In genomic region chr2:35889776-35890175, GRCm38 (mm10) we compare ENCODE assay signal across 24 mouse cellular contexts.
DNase-seq lines count a peak whose midpoint lies in the region; ATAC-seq and TF ChIP-seq lines count a peak whose summit lies in the region.
"Had no signal": no experiment of that assay in that cellular context is flagged by ENCODE, and none has a peak within 500 bp of the region (broad histone marks: within the 10 kb centered on the region; RNA-seq: fewer than 3 reads in every experiment).

No protein-coding gene starts in this region.

- DNase-seq in kidney, adult 2 months, result peak; percentile 27
- DNase-seq in kidney, postnatal 14 days, result no peak
- peak; percentile 28 for DNase-seq in midbrain, postnatal 0 days (ENCODE audit: low spot score)
- DNase-seq in layer of hippocampus, postnatal 14 days (ENCODE audit: low spot score in 2 of 2), result no peak
- no peak for DNase-seq in right cerebral cortex, adult 18-20 months
- DNase-seq: adrenal gland, adult 8-10 months; adrenal gland, postnatal 14 days; adrenal gland, postnatal 36 days; B cell, adult 2 months; cerebellum, adult 11-12 months; cerebellum, adult 2 months; cerebellum, adult 9-10 months; cerebellum, postnatal 10 days; cerebellum, postnatal 25 days; forebrain, postnatal 0 days had no signal

- H3K9ac ChIP-seq in midbrain, postnatal 0 days (replicated peaks; ENCODE audit: low read length, poor library complexity, severe bottlenecking), result no peak overlapping the region
- no peak overlapping the region for H3K9ac ChIP-seq in midbrain, embryonic 13.5 days (replicated peaks)
- H3K9ac ChIP-seq: embryonic facial prominence, embryonic 12.5 days; forebrain, embryonic 13.5 days; forebrain, embryonic 15.5 days; forebrain, postnatal 0 days had no signal

- H3K4me2 ChIP-seq in midbrain, postnatal 0 days (ENCODE audit: low read depth, low read length, poor library complexity, severe bottlenecking), result no peak overlapping the region
- no peak overlapping the region for H3K4me2 ChIP-seq in midbrain, embryonic 13.5 days (replicated peaks)
- H3K4me2 ChIP-seq: embryonic facial prominence, embryonic 12.5 days; forebrain, embryonic 13.5 days; forebrain, embryonic 15.5 days had no signal

- no peak for TF ChIP-seq CTCF in kidney, adult 2 months (conservative IDR thresholded peaks at IDR 0.05; ENCODE audit: insufficient read depth, insufficient read length, low read depth, low read length)
- no peak for TF ChIP-seq CTCF in midbrain, postnatal 0 days (IDR thresholded peaks at IDR 0.05)
- TF ChIP-seq CTCF in embryonic fibroblast, embryonic 13.5 days (IDR thresholded peaks at IDR 0.05; ENCODE audit: borderline replicate concordance, insufficient read depth, low read length), result no peak

- H3K36me3 ChIP-seq in kidney, adult 2 months (ENCODE audit: control insufficient read depth, insufficient read depth, low read length), result no peaks in the 10 kb centered on the region
- H3K36me3 ChIP-seq in midbrain, postnatal 0 days (ENCODE audit: insufficient read depth, low read length), result peaks cover 3% of the 10 kb centered on the region; the same call in 1 of the 2 replicates
- H3K36me3 ChIP-seq in midbrain, embryonic 13.5 days, result no peaks in the 10 kb centered on the region
- H3K36me3 ChIP-seq: embryonic facial prominence, embryonic 10.5 days; embryonic facial prominence, embryonic 12.5 days; forebrain, embryonic 15.5 days had no signal

- WGBS in kidney, adult 2 months, result 45% methylated on average over 2 of the region's 2 CpGs
- WGBS in midbrain, postnatal 0 days, result 68% methylated on average over 2 of the region's 2 CpGs
- 80% methylated on average over 2 of the region's 2 CpGs for WGBS in midbrain, embryonic 13.5 days

- H3K27ac ChIP-seq in kidney, adult 2 months (ENCODE audit: insufficient read depth, low read depth, low read length), result no peak overlapping the region
- no peak overlapping the region for H3K27ac ChIP-seq in midbrain, postnatal 0 days (ENCODE audit: low read depth, low read length)
- no peak overlapping the region for H3K27ac ChIP-seq in midbrain, embryonic 13.5 days
- H3K27ac ChIP-seq in embryonic fibroblast, embryonic 13.5 days (ENCODE audit: insufficient read depth, low read length), result peak overlapping the region; percentile 66
- H3K27ac ChIP-seq: embryonic facial prominence, embryonic 10.5 days; embryonic facial prominence, embryonic 12.5 days; forebrain, embryonic 13.5 days; forebrain, embryonic 15.5 days had no signal

- no peak for TF ChIP-seq POLR2A in kidney, adult 2 months (IDR thresholded peaks at IDR 0.05; ENCODE audit: low read depth, low read length)
- no peak for TF ChIP-seq POLR2A in embryonic fibroblast, embryonic 13.5 days (IDR thresholded peaks at IDR 0.05; ENCODE audit: low read depth, low read length)

- ATAC-seq in midbrain, postnatal 0 days (ENCODE audit: low FRiP score), result no peak
- no peak for ATAC-seq in midbrain, embryonic 13.5 days
- ATAC-seq: activated CD4-positive, CD25-positive, alpha-beta regulatory T cell, adult 4 months; forebrain, embryonic 13.5 days; forebrain, embryonic 15.5 days; forebrain, postnatal 0 days; Patski had no signal

- no peak overlapping the region for H3K4me3 ChIP-seq in kidney, adult 2 months (ENCODE audit: insufficient read depth, low read depth, low read length)
- no peak overlapping the region for H3K4me3 ChIP-seq in midbrain, postnatal 0 days (ENCODE audit: low read depth, low read length)
- no peak overlapping the region for H3K4me3 ChIP-seq in midbrain, embryonic 13.5 days (replicated peaks)
- no peak overlapping the region for H3K4me3 ChIP-seq in embryonic fibroblast, embryonic 13.5 days (ENCODE audit: insufficient read depth, low read length)
- H3K4me3 ChIP-seq: embryonic facial prominence, embryonic 10.5 days; embryonic facial prominence, embryonic 12.5 days; erythroblast, embryonic 14.5 days; forebrain, embryonic 13.5 days; forebrain, embryonic 15.5 days had no signal

- no peaks in the 10 kb centered on the region; the same call in 1 of the 2 replicates for H3K4me1 ChIP-seq in kidney, adult 2 months (ENCODE audit: control insufficient read depth, insufficient read depth, low read length)
- no peaks in the 10 kb centered on the region for H3K4me1 ChIP-seq in midbrain, postnatal 0 days (ENCODE audit: insufficient read depth, low read length)
- H3K4me1 ChIP-seq in midbrain, embryonic 13.5 days (replicated peaks), result no peaks in the 10 kb centered on the region
- H3K4me1 ChIP-seq in embryonic fibroblast, embryonic 13.5 days (ENCODE audit: control insufficient read depth, insufficient read depth, low read length), result no peaks in the 10 kb centered on the region; the same call in 1 of the 2 replicates
- H3K4me1 ChIP-seq: embryonic facial prominence, embryonic 12.5 days; forebrain, embryonic 13.5 days; forebrain, embryonic 15.5 days had no signal

- H3K27me3 ChIP-seq in kidney, adult 2 months (replicated peaks; ENCODE audit: control insufficient read depth, insufficient read depth, low read length), result no peaks in the 10 kb centered on the region
- H3K27me3 ChIP-seq in midbrain, postnatal 0 days (ENCODE audit: insufficient read depth, low read length), result no peaks in the 10 kb centered on the region
- no peaks in the 10 kb centered on the region for H3K27me3 ChIP-seq in midbrain, embryonic 13.5 days
- H3K27me3 ChIP-seq: embryonic facial prominence, embryonic 12.5 days; forebrain, embryonic 13.5 days; forebrain, embryonic 15.5 days; Patski had no signal

- H3K9me3 ChIP-seq in midbrain, postnatal 0 days (ENCODE audit: low read length), result no peaks in the 10 kb centered on the region
- H3K9me3 ChIP-seq in midbrain, embryonic 13.5 days, result no peaks in the 10 kb centered on the region
- H3K9me3 ChIP-seq: embryonic facial prominence, embryonic 10.5 days; embryonic facial prominence, embryonic 12.5 days; forebrain, embryonic 13.5 days; forebrain, embryonic 15.5 days had no signal

Comparison
In these comparisons a context has a peak if more than half of its experiments do, and no peak if none do; other contexts are left out.
1. DNase-seq: peak in kidney, adult 2 months (single experiment) and midbrain, postnatal 0 days (single experiment); none in kidney, postnatal 14 days (single experiment), layer of hippocampus, postnatal 14 days (0 of 2) and right cerebral cortex, adult 18-20 months (single experiment).